Mouse (Mus musculus) intestine, postnatal 0 days (tissue): Measurements from ENCODE around the gene Sgcb. TPM values are rescaled to one million over a fixed set of nuclear protein-coding genes. Genes with fewer than 3 reads are reported as not detected.

Experiments
- ATAC-seq: fragments of 200-750 bp; cut with Nextera tagmentation; 2 replicates; pipeline ENCODE4 v1.8.0; 2017; ENCODE audit warnings: mild to moderate bottlenecking, moderate TSS enrichment, moderate library complexity
- H3K27ac ChIP-seq: fragments of 300-500 bp; sonication (generic); 2 replicates; pipeline ENCODE4 v1.5.1; 2014; ENCODE audit warnings: mild to moderate bottlenecking, low read depth, low read length, moderate library complexity
- H3K27me3 ChIP-seq: fragments of 300-500 bp; sonication (generic); replicated peaks from 2 replicates; pipeline ENCODE4 v1.6.1; 2014; ENCODE audit warnings: low read length, mixed read lengths; ENCODE audit not compliant: control insufficient read depth, insufficient read depth
- H3K36me3 ChIP-seq: fragments of 300-500 bp; sonication (generic); 2 replicates; pipeline ENCODE4 v1.6.1; 2014; ENCODE audit warnings: mild to moderate bottlenecking, moderate library complexity; ENCODE audit not compliant: control insufficient read depth, insufficient read depth
- H3K4me1 ChIP-seq: fragments of 300-500 bp; sonication (generic); replicated peaks from 2 replicates; pipeline ENCODE4 v1.6.1; 2014; ENCODE audit warnings: antibody characterized with exemption, low read length, mixed read lengths; ENCODE audit not compliant: control insufficient read depth, insufficient read depth
- H3K4me2 ChIP-seq: fragments of 300-500 bp; sonication (generic); replicated peaks from 2 replicates; pipeline ENCODE4 v1.6.1; 2014; ENCODE audit warnings: low read depth, mild to moderate bottlenecking, moderate library complexity
- H3K4me3 ChIP-seq: fragments of 300-500 bp; sonication (generic); 2 replicates; pipeline ENCODE4 v1.5.1; 2014; ENCODE audit warnings: low read depth, low read length
- H3K9ac ChIP-seq: fragments of 300-500 bp; sonication (generic); 2 replicates; pipeline ENCODE4 v1.6.1; 2014; ENCODE audit warnings: mild to moderate bottlenecking, low read depth, low read length
- H3K9me3 ChIP-seq: fragments of 300-500 bp; sonication (generic); 2 replicates; pipeline ENCODE4 v1.6.1; 2016; ENCODE audit warnings: mixed run types; ENCODE audit not compliant: control insufficient read depth
- CTCF ChIP-seq: sonication (generic); IDR thresholded peaks from 2 replicates; pipeline ENCODE4 v1.5.1; 2016; ENCODE audit warnings: low read depth, mild to moderate bottlenecking, control low read depth, antibody characterized with exemption, moderate library complexity
- WGBS: fragments of 180-500 bp; shearing (Covaris S2); extraction: QIAGEN DNeasy Blood & Tissue Kit; methylation state at CpG from one replicate; pipeline ENCODE4 v1.1.7; 2014; 5-methylcytosine and 5-hydroxymethylcytosine counted together
- polyA plus RNA-seq: library from polyadenylated mRNA; unstranded; fragments of >200 nt; fragmentation: Nextera tagmentation; extraction: Ambion mirVana; gene quantifications from 2 replicates; pipeline ENCODE4 v1.2.1, GENCODE M21; 2015

The Sgcb gene
- polyA plus RNA-seq, 1 experiment from 2014 or later = 8.5 TPM

DNA sequence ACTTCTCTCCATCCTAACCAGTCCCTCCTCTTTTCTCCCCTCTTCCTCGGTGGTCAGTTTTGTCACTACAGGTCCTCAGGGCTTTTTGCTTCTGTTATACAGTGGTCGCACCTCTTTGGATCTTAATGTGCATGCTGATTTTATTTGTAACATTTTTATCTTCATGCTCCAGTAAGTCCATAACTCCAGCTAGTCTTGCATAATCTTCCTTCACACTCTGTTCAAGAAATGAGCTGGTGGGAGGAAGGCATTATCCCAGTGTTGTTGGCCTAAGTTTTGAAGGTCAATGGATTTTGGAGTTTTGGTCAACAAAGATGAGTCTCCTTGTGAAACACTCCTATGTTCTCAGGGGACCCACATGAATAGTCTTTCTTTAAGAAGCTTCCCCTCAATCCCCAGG lies 20.3 kb upstream of the Sgcb start:
- ATAC-seq = no peak
- 89% methylated on average over 2 of the region's 2 CpGs for WGBS

DNA sequence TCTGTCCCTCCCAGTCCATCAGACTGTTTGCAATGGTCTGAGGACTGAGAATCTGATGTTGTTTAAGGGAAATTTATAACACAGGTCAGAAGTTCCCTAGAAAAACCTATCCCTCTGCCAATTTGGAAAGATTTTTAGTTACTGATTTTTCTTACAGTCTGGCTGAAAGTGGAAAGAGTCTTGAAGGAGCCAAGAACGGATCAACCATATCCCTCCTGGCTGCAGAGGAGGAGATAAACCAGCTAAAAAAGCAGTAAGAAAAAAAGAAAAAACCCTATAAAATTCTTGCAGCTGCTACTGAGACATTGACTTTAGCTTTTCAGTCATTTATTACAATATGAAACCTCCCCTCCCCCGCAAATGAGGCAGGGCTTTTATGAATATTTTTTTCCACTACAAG lies 19.1 kb upstream of the Sgcb start:
- ATAC-seq = no peak
- Histone ChIP-seq H3K4me2 (no peak overlapping the region), H3K4me1 (no peaks in the 10 kb centered on the region), H3K36me3 (no peaks in the 10 kb centered on the region), H3K27me3 (peaks cover 5% of the 10 kb centered on the region; the same call in 1 of the 2 replicates), H3K9ac (no peak overlapping the region), H3K9me3 (no peaks in the 10 kb centered on the region), H3K4me3 (no peak overlapping the region), H3K27ac (no peak overlapping the region)
- 88% methylated on average over 2 of the region's 2 CpGs for WGBS
- no peak for TF ChIP-seq CTCF

More for the DNA sequence above, 20.3 kb upstream of the Sgcb start:
- H3K4me3 ChIP-seq = no peak overlapping the region
- no peak overlapping the region for H3K4me2 ChIP-seq
- no peaks in the 10 kb centered on the region for H3K36me3 ChIP-seq
- H3K27me3 ChIP-seq = peaks cover 5% of the 10 kb centered on the region; the same call in 1 of the 2 replicates
- TF ChIP-seq CTCF = no peak
- H3K9me3 ChIP-seq = no peaks in the 10 kb centered on the region
- H3K27ac ChIP-seq = no peak overlapping the region
- no peaks in the 10 kb centered on the region for H3K4me1 ChIP-seq
- no peak overlapping the region for H3K9ac ChIP-seq

GRCm38 (mm10) chr5:73651855-73652201 lies 4.2 kb upstream of the Sgcb start:
- ATAC-seq = no peak
- peaks cover 57% of the 10 kb centered on the region for H3K27me3 ChIP-seq
- no peaks in the 10 kb centered on the region for H3K36me3 ChIP-seq
- no peak overlapping the region for H3K9ac ChIP-seq
- H3K27ac ChIP-seq = no peak overlapping the region
- 4% methylated on average over 4 of the region's 4 CpGs for WGBS
- H3K9me3 ChIP-seq = no peaks in the 10 kb centered on the region
- no peaks in the 10 kb centered on the region for H3K4me1 ChIP-seq
- peak overlapping the region; percentile 50 for H3K4me3 ChIP-seq
- TF ChIP-seq CTCF = no peak
- peak overlapping the region; percentile 98 for H3K4me2 ChIP-seq

DNA sequence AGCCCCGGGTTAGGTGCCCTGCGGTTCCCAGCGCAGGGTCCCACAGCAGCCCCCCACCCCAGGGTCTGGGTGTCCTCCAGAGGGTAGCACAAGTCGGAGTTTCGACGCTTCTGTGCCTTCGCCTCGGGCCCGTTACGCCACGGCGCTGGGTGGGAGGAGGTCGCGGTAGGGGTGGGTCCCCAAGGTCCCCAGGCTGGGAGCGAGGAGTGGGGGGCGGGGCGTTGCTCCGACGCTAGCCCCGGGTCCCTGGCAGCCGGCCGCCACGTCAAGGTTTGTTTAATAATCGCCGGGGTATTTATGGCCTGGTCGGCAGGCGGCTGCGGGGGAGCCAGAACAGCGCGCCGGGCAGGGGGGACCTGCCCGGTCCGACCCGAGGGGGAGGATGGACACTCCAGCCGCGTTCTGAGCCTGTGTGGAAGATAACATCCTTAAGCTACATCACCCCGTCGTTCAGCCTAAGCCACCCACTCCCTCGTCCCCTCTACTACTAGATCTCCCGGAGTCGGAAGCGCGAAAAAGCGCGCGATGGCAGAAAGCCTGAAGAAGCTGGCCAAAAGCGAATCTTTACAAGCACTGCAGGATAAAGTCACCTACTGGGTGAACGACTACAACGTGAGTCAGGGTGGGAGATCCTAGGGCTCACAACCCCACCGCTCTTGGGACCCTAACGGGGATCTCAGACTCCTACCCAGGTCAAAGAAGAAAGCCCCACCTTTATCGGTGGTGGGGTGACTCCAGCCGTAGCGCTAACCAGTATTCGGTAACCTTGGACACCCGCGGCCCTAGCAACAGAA lies 3.7 kb upstream of the Sgcb start, which contains the start of gene Spata18:
Gene Spata18 (plus strand): TSS at position 319 of the 794 bp plus-strand sequence.
- under 1% methylated on average over 57 of the region's 57 CpGs for WGBS
- peak within 1 kb of the TSS; percentile 98 for H3K4me2 ChIP-seq
- no peak within 1 kb of the TSS for H3K9ac ChIP-seq
- peak within 1 kb of the TSS; percentile 50 for H3K4me3 ChIP-seq
- no peak for ATAC-seq
- H3K36me3 ChIP-seq = no peaks in the 10 kb centered on the region
- no peaks in the 10 kb centered on the region for H3K9me3 ChIP-seq
- no peak for TF ChIP-seq CTCF
- no peaks in the 10 kb centered on the region for H3K4me1 ChIP-seq
- H3K27ac ChIP-seq = no peak within 1 kb of the TSS
- peaks cover 60% of the 10 kb centered on the region for H3K27me3 ChIP-seq

GRCm38 (mm10) chr5:73650365-73650964 lies 2.9 kb upstream of the Sgcb start:
- 6% methylated on average over 15 of the region's 15 CpGs for WGBS
- Histone ChIP-seq H3K4me2 (peak overlapping the region; percentile 98), H3K9ac (no peak overlapping the region), H3K36me3 (no peaks in the 10 kb centered on the region), H3K4me3 (peak overlapping the region; percentile 50), H3K27me3 (peaks cover 62% of the 10 kb centered on the region), H3K9me3 (no peaks in the 10 kb centered on the region), H3K4me1 (no peaks in the 10 kb centered on the region), H3K27ac (no peak overlapping the region)
- TF ChIP-seq CTCF = no peak
- ATAC-seq = no peak

- Histone ChIP-seq H3K4me3 (no peak overlapping the region), H3K4me1 (no peaks in the 10 kb centered on the region), H3K27me3 (0 out of 2 replicates have a peak, but pooled peaks cover 5% of the 10 kb centered on the region), H3K9ac (no peak overlapping the region), H3K4me2 (no peak overlapping the region), H3K9me3 (no peaks in the 10 kb centered on the region), H3K27ac (no peak overlapping the region), H3K36me3 (0 out of 2 replicates have a peak, but pooled peaks cover 3% of the 10 kb centered on the region)
- no peak for ATAC-seq
- TF ChIP-seq CTCF = peak; percentile 66
- WGBS = 88% methylated on average over 4 of the region's 4 CpGs
These were observed 5.5 kb downstream of the Sgcb start for GRCm38 (mm10) chr5:73642091-73642490.
